ENCODE assay signal across 1 mouse cellular context in the genomic region with DNA sequence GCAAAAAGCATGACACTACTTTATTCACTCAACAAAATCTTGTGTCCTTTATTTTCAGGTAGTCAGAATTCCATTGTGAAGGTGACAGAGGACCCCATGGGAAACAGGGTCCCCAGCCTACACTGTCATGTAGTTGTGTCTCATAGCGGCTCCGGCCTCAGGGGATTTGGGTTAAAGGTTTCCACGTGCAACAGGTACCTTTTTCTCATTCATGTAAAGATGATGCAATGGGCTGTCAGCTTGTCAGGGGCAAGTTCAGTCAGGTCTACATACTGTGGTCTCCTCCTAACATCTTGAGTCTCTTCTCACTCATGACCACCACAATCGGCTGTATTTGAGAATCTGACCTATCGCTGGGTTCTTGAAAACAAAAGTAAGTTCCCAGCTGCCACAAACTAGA.
TF ChIP-seq lines count a peak whose summit lies in the region.

No protein-coding gene starts in this region.

TF ChIP-seq in CH12.LX, 34 proteins besides CTCF, POLR2A, EP300 and RAD21:
- TF ChIP-seq ZKSCAN1 (IDR thresholded peaks at IDR 0.05; ENCODE audit: borderline replicate concordance, low read depth, low read length) (no peak), BHLHE40 (IDR thresholded peaks at IDR 0.05; ENCODE audit: low read depth, low read length) (peak; percentile 84), IRF4 (IDR thresholded peaks at IDR 0.05; ENCODE audit: low read depth, low read length) (peak; percentile 75), MYC (IDR thresholded peaks at IDR 0.05; ENCODE audit: low read depth, low read length) (peak; percentile 85; the same call in 1 of the 2 replicates), ETS1 (conservative IDR thresholded peaks at IDR 0.05; ENCODE audit: low read depth, low read length) (peak; percentile 61; the same call in 1 of the 2 replicates), MXI1 (IDR thresholded peaks at IDR 0.05; ENCODE audit: low read depth, low read length) (peak; percentile 58; the same call in 1 of the 2 replicates), TBP (conservative IDR thresholded peaks at IDR 0.05; ENCODE audit: low read depth, low read length) (no peak), TCF12 (IDR thresholded peaks at IDR 0.05; ENCODE audit: low read depth, low read length) (peak; percentile 37; the same call in 1 of the 2 replicates), HCFC1 (IDR thresholded peaks at IDR 0.05; ENCODE audit: low read depth, low read length) (no peak), JUND (conservative IDR thresholded peaks at IDR 0.05; ENCODE audit: low read depth, low read length) (peak; percentile 42; the same call in 1 of the 2 replicates), MAZ (IDR thresholded peaks at IDR 0.05; ENCODE audit: low read depth, low read length) (no peak)
